ENCODE assay signal across 8 mouse cellular contexts in genomic region chr8:83999057-83999705, GRCm38 (mm10). TPM values are rescaled to one million over a fixed set of nuclear protein-coding genes. Genes with fewer than 3 reads are reported as not detected.
DNase-seq lines count a peak whose midpoint lies in the region; ATAC-seq and TF ChIP-seq lines count a peak whose summit lies in the region.

No protein-coding gene starts in this region.

- no peak for TF ChIP-seq POLR2A in MEL (IDR thresholded peaks at IDR 0.05; ENCODE audit: control insufficient read depth in 1 of 2, insufficient read depth in 1 of 2, low read depth in 1 of 2, low read length in 2 of 2, poor library complexity in 1 of 2)

- peak overlapping the region; percentile 94 for H3K4me2 ChIP-seq in heart, embryonic 14.5 days (ENCODE audit: low read length)
- peak overlapping the region; percentile 91 for H3K4me2 ChIP-seq in forebrain, postnatal 0 days (ENCODE audit: low read depth)
- H3K4me2 ChIP-seq in liver, embryonic 16.5 days (ENCODE audit: low read depth, low read length) = peak overlapping the region; percentile 92

- H3K36me3 ChIP-seq in heart, embryonic 14.5 days (ENCODE audit: control insufficient read depth, insufficient read depth, low read length) = peaks cover 50% of the 10 kb centered on the region
- H3K36me3 ChIP-seq in MEL (ENCODE audit: control insufficient read depth in 1 of 2, insufficient read depth in 2 of 2, low read length in 2 of 2) = peaks cover 3 to 19% of the 10 kb centered on the region in 2 experiments; a peak in 2 of 4 replicates
- peaks cover 24% of the 10 kb centered on the region for H3K36me3 ChIP-seq in forebrain, postnatal 0 days (ENCODE audit: insufficient read depth)
- peaks cover 28% of the 10 kb centered on the region for H3K36me3 ChIP-seq in liver, embryonic 16.5 days (ENCODE audit: control insufficient read depth, insufficient read depth)

- no peak for TF ChIP-seq CTCF in MEL (IDR thresholded peaks at IDR 0.05 in 2 of 3, conservative IDR thresholded peaks at IDR 0.05 in 1 of 3; ENCODE audit: control insufficient read depth in 1 of 3, insufficient read depth in 1 of 3, low read depth in 2 of 3, low read length in 3 of 3, poor library complexity in 1 of 3, severe bottlenecking in 1 of 3)
- no peak for TF ChIP-seq CTCF in forebrain, postnatal 0 days (IDR thresholded peaks at IDR 0.05; ENCODE audit: low read depth)

- WGBS in heart, embryonic 14.5 days = 66% methylated on average over 16 of the region's 16 CpGs
- 67% methylated on average over 16 of the region's 16 CpGs for WGBS in forebrain, postnatal 0 days
- whole genome bisulfite sequencing in liver, embryonic 16.5 days (ENCODE audit: insufficient replicate concordance) = 69% methylated on average over 16 of the region's 16 CpGs

- DNase-seq in heart, postnatal 4 days = no peak
- no peak for DNase-seq in MEL (ENCODE audit: low read depth, low spot score)
- DNase-seq in forebrain, postnatal 0 days = no peak
- DNase-seq in left cerebral cortex, postnatal 10 days (ENCODE audit: extremely low spot score in 1 of 2, low spot score in 2 of 2) = no peak
- DNase-seq in right cerebral cortex, postnatal 14 days = no peak

- no peak for ATAC-seq in heart, embryonic 14.5 days (ENCODE audit: insufficient number of reproducible peaks, insufficient read depth, low FRiP score, low read depth)
- ATAC-seq in forebrain, postnatal 0 days = no peak
- ATAC-seq in liver, embryonic 16.5 days (ENCODE audit: low read depth) = no peak
- no peak for ATAC-seq in CD4-positive, CD25-positive, alpha-beta regulatory T cell, adult 4 months

- peaks cover 20% of the 10 kb centered on the region for H3K79me2 ChIP-seq in MEL (ENCODE audit: control insufficient read depth, insufficient read depth, low read length, poor library complexity)

- peaks cover 18 to 25% of the 10 kb centered on the region in 2 experiments for H3K4me1 ChIP-seq in heart, embryonic 14.5 days (ENCODE audit: control insufficient read depth in 2 of 2, insufficient read depth in 2 of 2, low read length in 2 of 2)
- H3K4me1 ChIP-seq in MEL (ENCODE audit: control insufficient read depth in 1 of 2, insufficient read depth in 2 of 2, low read length in 2 of 2) = peaks cover 8 to 26% of the 10 kb centered on the region in 2 experiments
- peaks cover 14% of the 10 kb centered on the region for H3K4me1 ChIP-seq in forebrain, postnatal 0 days (ENCODE audit: insufficient read depth)
- H3K4me1 ChIP-seq in liver, embryonic 16.5 days (ENCODE audit: control insufficient read depth, low read depth, low read length) = peaks cover 40% of the 10 kb centered on the region

- no peaks in the 10 kb centered on the region for H3K27me3 ChIP-seq in heart, embryonic 14.5 days (ENCODE audit: control insufficient read depth, insufficient read depth, low read length)
- H3K27me3 ChIP-seq in MEL (ENCODE audit: control insufficient read depth in 1 of 2, insufficient read depth in 2 of 2, low read length in 2 of 2) = no peaks in the 10 kb centered on the region
- no peaks in the 10 kb centered on the region for H3K27me3 ChIP-seq in forebrain, postnatal 0 days (ENCODE audit: insufficient read depth, low read length)
- no peaks in the 10 kb centered on the region for H3K27me3 ChIP-seq in liver, embryonic 16.5 days (ENCODE audit: control insufficient read depth, insufficient read depth, low read depth, low read length)

- no peaks in the 10 kb centered on the region for H3K9me3 ChIP-seq in heart, embryonic 14.5 days (ENCODE audit: control insufficient read depth, low read length)
- no peaks in the 10 kb centered on the region for H3K9me3 ChIP-seq in MEL (replicated peaks; ENCODE audit: insufficient read depth, low read length)
- no peaks in the 10 kb centered on the region for H3K9me3 ChIP-seq in forebrain, postnatal 0 days (ENCODE audit: low read length)
- H3K9me3 ChIP-seq in liver, embryonic 16.5 days (replicated peaks; ENCODE audit: control insufficient read depth, low read length) = no peaks in the 10 kb centered on the region

- peak overlapping the region; percentile 52 to 82 for H3K4me3 ChIP-seq in heart, embryonic 14.5 days (ENCODE audit: control insufficient read depth in 1 of 2, insufficient read depth in 1 of 2, low read depth in 1 of 2, low read length in 2 of 2)
- peak overlapping the region; percentile 73 to 80 for H3K4me3 ChIP-seq in MEL (ENCODE audit: control insufficient read depth in 1 of 2, insufficient read depth in 1 of 2, low read depth in 2 of 2, low read length in 2 of 2)
- H3K4me3 ChIP-seq in forebrain, postnatal 0 days (ENCODE audit: low read depth, low read length) = peak overlapping the region; percentile 76
- peak overlapping the region; percentile 88 for H3K4me3 ChIP-seq in liver, embryonic 16.5 days (ENCODE audit: low read depth, low read length)

- peak overlapping the region; percentile 91 for H3K9ac ChIP-seq in heart, embryonic 14.5 days (ENCODE audit: low read length)
- H3K9ac ChIP-seq in MEL (ENCODE audit: control insufficient read depth, low read depth, low read length, poor library complexity, severe bottlenecking) = peak overlapping the region; percentile 75
- peak overlapping the region; percentile 83; the same call in 1 of the 2 replicates for H3K9ac ChIP-seq in forebrain, postnatal 0 days
- H3K9ac ChIP-seq in liver, embryonic 16.5 days (ENCODE audit: low read depth, low read length) = peak overlapping the region; percentile 90

- intact Hi-C loops in left cerebral cortex, postnatal 10 days (cut with DNase I) = no loop called here

- no peak overlapping the region for H3K27ac ChIP-seq in heart, embryonic 14.5 days (replicated peaks in 1 of 2; ENCODE audit: control insufficient read depth in 1 of 2, insufficient read depth in 1 of 2, low read depth in 2 of 2, low read length in 2 of 2)
- no peak overlapping the region for H3K27ac ChIP-seq in MEL (ENCODE audit: control insufficient read depth, low read depth, low read length)
- H3K27ac ChIP-seq in forebrain, postnatal 0 days (ENCODE audit: low read depth, low read length) = no peak overlapping the region
- H3K27ac ChIP-seq in liver, embryonic 16.5 days (ENCODE audit: low read length) = no peak overlapping the region

- no peak for TF ChIP-seq RAD21 in MEL (IDR thresholded peaks at IDR 0.05; ENCODE audit: low read depth, low read length)

- TF ChIP-seq EP300 in MEL (IDR thresholded peaks at IDR 0.05; ENCODE audit: low read depth in 1 of 2, low read length in 2 of 2) = no peak

RNA-seq across cellular contexts. Expression of gene Samd1, which starts 1.7 kb away (rescaled TPM):
- 7.3 and 8.5 TPM in 2 replicates for polyA plus RNA-seq in heart, embryonic 14.5 days (2014; fragmentation: Nextera tagmentation; extraction: Ambion mirVana)
- total RNA-seq in heart, postnatal 4 days (2021) = 10 to 100 TPM; 36.6 to 42.9 TPM
- total RNA-seq in MEL (2012; rRNA removed) = 96.7 and 111 TPM in 2 replicates
- polyA plus RNA-seq in MEL (2012; ENCODE audit: insufficient read depth in 1 of 2, insufficient read length in 2 of 2, low read depth in 1 of 2, low replicate concordance in 2 of 2, missing spikeins in 1 of 2) = 100 to 1,000 TPM in 1 of 2 experiments, not detected in 1; 121 TPM
- total RNA-seq in forebrain, postnatal 0 days (2014; rRNA removed) = 116 and 117 TPM in 2 replicates
- polyA plus RNA-seq in forebrain, postnatal 0 days (2015; fragmentation: Nextera tagmentation; extraction: Ambion mirVana) = 6.7 and 6.9 TPM in 2 replicates
- 3.6 and 3.9 TPM in 2 replicates for polyA plus RNA-seq in liver, embryonic 16.5 days (2015; fragmentation: Nextera tagmentation; extraction: Ambion mirVana)
- 1 to 10 TPM; 5.9 to 6.3 TPM for polyA plus RNA-seq in CD4-positive, CD25-positive, alpha-beta regulatory T cell, adult 4 months (2017; shearing (Covaris generic))
- total RNA-seq in left cerebral cortex, postnatal 10 days (2021) = 10 to 100 TPM; 56.4 to 59.1 TPM

RNA-seq across cellular contexts. Expression of gene 1700067K01Rik, which starts 2.1 kb away (rescaled TPM):
- 0.69 and 0.80 TPM in 2 replicates for polyA plus RNA-seq in heart, embryonic 14.5 days (2014; fragmentation: Nextera tagmentation; extraction: Ambion mirVana)
- total RNA-seq in heart, postnatal 4 days (2021) = under 1 TPM in 1 of 2 experiments, not detected in 1; 0.83 TPM
- total RNA-seq in MEL (2012; rRNA removed) = 0.39 and 0.69 TPM in 2 replicates
- polyA plus RNA-seq in MEL (2012; ENCODE audit: insufficient read depth in 1 of 2, insufficient read length in 2 of 2, low read depth in 1 of 2, low replicate concordance in 2 of 2, missing spikeins in 1 of 2) = under 1 TPM in 1 of 2 experiments, not detected in 1; 0.53 TPM
- 0.15 and 0.81 TPM in 2 replicates for total RNA-seq in forebrain, postnatal 0 days (2014; rRNA removed)
- polyA plus RNA-seq in forebrain, postnatal 0 days (2015; fragmentation: Nextera tagmentation; extraction: Ambion mirVana) = 0.36 and 0.86 TPM in 2 replicates
- 0.56 and 0.58 TPM in 2 replicates for polyA plus RNA-seq in liver, embryonic 16.5 days (2015; fragmentation: Nextera tagmentation; extraction: Ambion mirVana)
- not detected for polyA plus RNA-seq in CD4-positive, CD25-positive, alpha-beta regulatory T cell, adult 4 months (2017; shearing (Covaris generic))
- total RNA-seq in left cerebral cortex, postnatal 10 days (2021) = under 1 TPM; 0.34 to 0.65 TPM

RNA-seq across cellular contexts. Expression of gene 2210011C24Rik, which starts 12.8 kb away (rescaled TPM):
- 0.16 and 0.20 TPM in 2 replicates for polyA plus RNA-seq in heart, embryonic 14.5 days (2014; fragmentation: Nextera tagmentation; extraction: Ambion mirVana)
- 1 to 10 TPM in 1 of 2 experiments, under 1 TPM in 1; 0.93 to 1.4 TPM for total RNA-seq in heart, postnatal 4 days (2021)
- total RNA-seq in MEL (2012; rRNA removed) = not detected in 2 replicates
- not detected for polyA plus RNA-seq in MEL (2012; ENCODE audit: insufficient read depth in 1 of 2, insufficient read length in 2 of 2, low read depth in 1 of 2, low replicate concordance in 2 of 2, missing spikeins in 1 of 2)
- total RNA-seq in forebrain, postnatal 0 days (2014; rRNA removed) = not detected in 2 replicates
- polyA plus RNA-seq in forebrain, postnatal 0 days (2015; fragmentation: Nextera tagmentation; extraction: Ambion mirVana) = 0.38 and 1.2 TPM in 2 replicates
- polyA plus RNA-seq in liver, embryonic 16.5 days (2015; fragmentation: Nextera tagmentation; extraction: Ambion mirVana) = 0.13 TPM in 1 of 2 replicates, not detected in the other
- polyA plus RNA-seq in CD4-positive, CD25-positive, alpha-beta regulatory T cell, adult 4 months (2017; shearing (Covaris generic)) = not detected
- total RNA-seq in left cerebral cortex, postnatal 10 days (2021) = under 1 TPM in 1 of 2 experiments, not detected in 1; 0.51 TPM

RNA-seq across cellular contexts. Expression of gene Palm3, which starts 22.1 kb away (rescaled TPM):
- polyA plus RNA-seq in heart, embryonic 14.5 days (2014; fragmentation: Nextera tagmentation; extraction: Ambion mirVana) = 0.13 and 1.2 TPM in 2 replicates
- total RNA-seq in heart, postnatal 4 days (2021) = under 1 TPM; 0.31 to 0.38 TPM
- total RNA-seq in MEL (2012; rRNA removed) = 0.65 and 0.92 TPM in 2 replicates
- 1 to 10 TPM in 1 of 2 experiments, not detected in 1; 3.6 TPM for polyA plus RNA-seq in MEL (2012; ENCODE audit: insufficient read depth in 1 of 2, insufficient read length in 2 of 2, low read depth in 1 of 2, low replicate concordance in 2 of 2, missing spikeins in 1 of 2)
- 2.7 and 5.4 TPM in 2 replicates for total RNA-seq in forebrain, postnatal 0 days (2014; rRNA removed)
- 2.8 and 4.3 TPM in 2 replicates for polyA plus RNA-seq in forebrain, postnatal 0 days (2015; fragmentation: Nextera tagmentation; extraction: Ambion mirVana)
- 0.15 TPM in 1 of 2 replicates, not detected in the other for polyA plus RNA-seq in liver, embryonic 16.5 days (2015; fragmentation: Nextera tagmentation; extraction: Ambion mirVana)
- polyA plus RNA-seq in CD4-positive, CD25-positive, alpha-beta regulatory T cell, adult 4 months (2017; shearing (Covaris generic)) = 1 to 10 TPM; 2.0 to 2.9 TPM
- 10 to 100 TPM in 1 of 2 experiments, 1 to 10 TPM in 1; 9.2 to 11.3 TPM for total RNA-seq in left cerebral cortex, postnatal 10 days (2021)

RNA-seq across cellular contexts. Expression of gene Prkaca, which starts 26.4 kb away (rescaled TPM):
- 160 and 211 TPM in 2 replicates for polyA plus RNA-seq in heart, embryonic 14.5 days (2014; fragmentation: Nextera tagmentation; extraction: Ambion mirVana)
- 100 to 1,000 TPM; 389 to 405 TPM for total RNA-seq in heart, postnatal 4 days (2021)
- total RNA-seq in MEL (2012; rRNA removed) = 23.8 and 24.7 TPM in 2 replicates
- 10 to 100 TPM in 1 of 2 experiments, not detected in 1; 74.9 TPM for polyA plus RNA-seq in MEL (2012; ENCODE audit: insufficient read depth in 1 of 2, insufficient read length in 2 of 2, low read depth in 1 of 2, low replicate concordance in 2 of 2, missing spikeins in 1 of 2)
- 133 and 151 TPM in 2 replicates for total RNA-seq in forebrain, postnatal 0 days (2014; rRNA removed)
- polyA plus RNA-seq in forebrain, postnatal 0 days (2015; fragmentation: Nextera tagmentation; extraction: Ambion mirVana) = 172 and 215 TPM in 2 replicates
- polyA plus RNA-seq in liver, embryonic 16.5 days (2015; fragmentation: Nextera tagmentation; extraction: Ambion mirVana) = 29.8 and 39.9 TPM in 2 replicates
- polyA plus RNA-seq in CD4-positive, CD25-positive, alpha-beta regulatory T cell, adult 4 months (2017; shearing (Covaris generic)) = 10 to 100 TPM in 1 of 2 experiments, 1 to 10 TPM in 1; 9.5 to 15.4 TPM
- total RNA-seq in left cerebral cortex, postnatal 10 days (2021) = 100 to 1,000 TPM; 255 to 264 TPM
